Comparison of ENCODE assay signal across 7 mouse cellular contexts in the genomic region with DNA sequence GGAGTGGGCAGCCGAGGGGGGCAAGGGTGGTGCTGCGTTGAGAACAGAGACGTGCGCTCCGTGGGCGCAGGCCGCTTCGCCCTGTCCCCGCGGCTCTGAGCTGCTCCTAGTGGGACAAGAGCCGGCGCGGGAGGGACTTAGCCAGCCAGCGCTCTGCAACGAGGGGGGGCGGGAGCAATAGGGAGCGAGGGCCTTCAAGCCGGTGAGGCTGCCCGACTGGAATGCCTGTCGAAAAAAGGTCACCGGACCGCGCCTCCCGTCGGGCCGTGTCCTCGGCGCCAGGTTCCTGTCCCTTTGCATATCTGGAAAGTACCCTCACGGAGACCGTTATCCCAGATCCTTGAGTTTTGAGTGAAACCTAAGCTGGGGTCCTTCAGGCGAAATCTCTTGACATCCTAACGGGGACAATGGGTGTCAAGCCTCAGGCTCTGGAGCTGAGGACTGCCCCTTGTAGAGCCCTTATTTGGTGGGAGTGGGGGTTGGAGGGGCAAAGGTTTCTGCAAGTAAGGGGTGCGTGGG. TPM values are rescaled to one million over a fixed set of nuclear protein-coding genes. Genes with fewer than 3 reads are reported as not detected.
DNase-seq lines count a peak whose midpoint lies in the region; ATAC-seq lines count a peak whose summit lies in the region.

Gene Caprin1 (minus strand): TSS at position 159 of the 519 bp plus-strand sequence.

- H3K36me3 ChIP-seq in embryonic facial prominence, embryonic 12.5 days: peaks cover 12% of the 10 kb centered on the region
- H3K36me3 ChIP-seq in limb, embryonic 11.5 days (ENCODE audit: control insufficient read depth, insufficient read depth, low read length): peaks cover 3% of the 10 kb centered on the region; the same call in 1 of the 2 replicates
- H3K36me3 ChIP-seq in midbrain, embryonic 14.5 days (ENCODE audit: control insufficient read depth, insufficient read depth, low read length): peaks cover 9% of the 10 kb centered on the region

- WGBS in embryonic facial prominence, embryonic 12.5 days: under 1% methylated on average over 33 of the region's 33 CpGs
- under 1% methylated on average over 33 of the region's 33 CpGs for WGBS in limb, embryonic 11.5 days
- under 1% methylated on average over 33 of the region's 33 CpGs for WGBS in midbrain, embryonic 14.5 days

- H3K9ac ChIP-seq in embryonic facial prominence, embryonic 12.5 days: peak within 1 kb of the TSS; percentile 98
- H3K9ac ChIP-seq in limb, embryonic 11.5 days (ENCODE audit: low read length): peak within 1 kb of the TSS; percentile 92
- peak within 1 kb of the TSS; percentile 97 for H3K9ac ChIP-seq in midbrain, embryonic 14.5 days (replicated peaks; ENCODE audit: low read length)

- DNase-seq in adrenal gland, postnatal 25 days: peak; percentile 91
- DNase-seq in heart, adult 11 months: peak; percentile 100
- peak; percentile 98 for DNase-seq in kidney, adult 18-20 months
- peak; percentile 96 for DNase-seq in limb, embryonic 11.5 days (ENCODE audit: low spot score)
- DNase-seq in midbrain, embryonic 14.5 days: peak; percentile 96
- peak; percentile 84 to 90 for DNase-seq in spleen, adult 18-20 months

- peak within 1 kb of the TSS; percentile 100 for H3K27ac ChIP-seq in embryonic facial prominence, embryonic 12.5 days
- peak within 1 kb of the TSS; percentile 100 for H3K27ac ChIP-seq in limb, embryonic 11.5 days (replicated peaks; ENCODE audit: low read depth, low read length)
- H3K27ac ChIP-seq in midbrain, embryonic 14.5 days (replicated peaks; ENCODE audit: low read depth, low read length): peak within 1 kb of the TSS; percentile 100

- peak within 1 kb of the TSS; percentile 86 for H3K4me3 ChIP-seq in embryonic facial prominence, embryonic 12.5 days
- peak within 1 kb of the TSS; percentile 94 for H3K4me3 ChIP-seq in limb, embryonic 11.5 days (ENCODE audit: low read depth, low read length)
- H3K4me3 ChIP-seq in midbrain, embryonic 14.5 days (replicated peaks; ENCODE audit: low read depth, low read length): peak within 1 kb of the TSS; percentile 99

- no peaks in the 10 kb centered on the region for H3K27me3 ChIP-seq in embryonic facial prominence, embryonic 12.5 days
- no peaks in the 10 kb centered on the region for H3K27me3 ChIP-seq in limb, embryonic 11.5 days (ENCODE audit: control insufficient read depth, insufficient read depth, low read length)
- H3K27me3 ChIP-seq in midbrain, embryonic 14.5 days (ENCODE audit: control insufficient read depth, insufficient read depth, low read length): no peaks in the 10 kb centered on the region

- H3K4me2 ChIP-seq in embryonic facial prominence, embryonic 12.5 days (replicated peaks): peak within 1 kb of the TSS; percentile 56
- peak within 1 kb of the TSS; percentile 58 for H3K4me2 ChIP-seq in limb, embryonic 11.5 days (ENCODE audit: low read depth, severe bottlenecking)
- peak within 1 kb of the TSS; percentile 69 for H3K4me2 ChIP-seq in midbrain, embryonic 14.5 days (ENCODE audit: low read length)

- peak; percentile 94 for ATAC-seq in embryonic facial prominence, embryonic 12.5 days (ENCODE audit: insufficient number of reproducible peaks, insufficient read depth, low FRiP score, low TSS enrichment)
- ATAC-seq in limb, embryonic 11.5 days (ENCODE audit: insufficient number of reproducible peaks, low FRiP score, low TSS enrichment, low read depth): peak; percentile 93
- ATAC-seq in midbrain, embryonic 14.5 days (ENCODE audit: low FRiP score, low TSS enrichment): peak; percentile 93

- H3K9me3 ChIP-seq in embryonic facial prominence, embryonic 12.5 days: no peaks in the 10 kb centered on the region
- no peaks in the 10 kb centered on the region for H3K9me3 ChIP-seq in limb, embryonic 11.5 days (ENCODE audit: control insufficient read depth, low read length)
- H3K9me3 ChIP-seq in midbrain, embryonic 14.5 days (ENCODE audit: control insufficient read depth, low read length): no peaks in the 10 kb centered on the region

- peaks cover 18% of the 10 kb centered on the region for H3K4me1 ChIP-seq in embryonic facial prominence, embryonic 12.5 days
- peaks cover 6% of the 10 kb centered on the region for H3K4me1 ChIP-seq in limb, embryonic 11.5 days (ENCODE audit: control insufficient read depth, insufficient read depth, low read length)
- H3K4me1 ChIP-seq in midbrain, embryonic 14.5 days (ENCODE audit: control insufficient read depth, insufficient read depth, low read length): peaks cover 13% of the 10 kb centered on the region

RNA-seq across cellular contexts. Expression of gene Caprin1, which starts in this region (rescaled TPM):
- total RNA-seq in adrenal gland, postnatal 25 days (2021): 545 and 563 TPM in 2 replicates
- polyA plus RNA-seq in embryonic facial prominence, embryonic 12.5 days (2016; fragmentation: Nextera tagmentation; extraction: Ambion mirVana): 458 and 465 TPM in 2 replicates
- 602 and 629 TPM in 2 replicates for polyA plus RNA-seq in limb, embryonic 11.5 days (2014; fragmentation: Nextera tagmentation; extraction: Ambion mirVana)
- 309 and 484 TPM in 2 replicates for polyA plus RNA-seq in midbrain, embryonic 14.5 days (2014; fragmentation: Nextera tagmentation; extraction: Ambion mirVana)

Comparison
In these comparisons a context has a peak if more than half of its experiments do, and no peak if none do; other contexts are left out.
1. Peak in every context shown above with its lines: DNase-seq, ATAC-seq, H3K4me3 ChIP-seq and H3K27ac ChIP-seq.